7 mouse cellular contexts compared by ENCODE assay signal in the genomic region with DNA sequence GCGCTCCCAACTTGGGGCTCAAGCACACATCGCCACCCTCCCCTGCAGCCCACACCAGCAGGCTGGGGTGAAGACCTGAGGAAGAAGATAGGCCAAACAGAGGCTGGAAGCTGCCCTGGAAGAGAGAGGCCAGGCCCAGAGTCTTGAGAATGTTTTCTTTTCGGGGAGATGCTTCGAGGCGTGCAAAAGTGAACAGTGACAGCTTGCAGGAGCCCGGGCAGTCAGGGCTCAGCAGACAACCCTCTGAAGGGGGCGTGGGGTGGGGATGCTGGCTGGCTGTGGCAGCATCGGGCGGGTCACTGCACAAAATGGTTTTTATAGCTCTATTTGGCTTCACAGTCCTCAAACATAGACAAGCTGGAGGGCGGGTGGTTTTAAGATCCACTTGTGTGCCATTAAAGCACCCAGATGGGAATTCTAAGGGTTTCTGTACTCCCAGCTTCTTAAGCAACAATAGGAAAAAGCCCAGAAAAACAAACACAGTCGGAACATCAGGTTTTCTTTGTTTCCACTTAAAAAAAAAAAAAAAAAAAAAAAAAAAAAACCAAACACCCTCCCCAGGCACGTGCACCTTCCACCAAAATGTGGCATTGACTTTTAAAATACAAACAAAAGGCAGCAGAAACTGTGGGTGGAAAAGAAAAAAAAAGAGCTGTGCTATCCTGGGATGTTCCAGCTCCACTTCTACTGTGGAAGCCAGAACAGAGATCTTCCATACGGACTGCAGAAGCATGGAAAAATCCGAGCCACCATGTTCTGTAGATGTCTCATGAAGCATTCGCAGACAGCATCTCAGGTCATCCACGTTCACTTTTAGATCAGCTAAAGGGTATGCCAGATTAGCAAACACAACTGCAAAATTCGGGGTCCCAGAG.
A peak's percentile ranks its signal among the peaks of the same experiment; 100 is the strongest.
DNase-seq lines count a peak whose midpoint lies in the region; ATAC-seq and TF ChIP-seq lines count a peak whose summit lies in the region.

No protein-coding gene starts in this region.

- no peak for TF ChIP-seq CTCF in kidney, postnatal 0 days (IDR thresholded peaks at IDR 0.05; ENCODE audit: low read depth)

- H3K4me1 ChIP-seq in kidney, postnatal 0 days (replicated peaks; ENCODE audit: insufficient read depth, low read length) = peaks cover 4% of the 10 kb centered on the region; the same call in 1 of the 2 replicates
- peaks cover 8% of the 10 kb centered on the region for H3K4me1 ChIP-seq in hindbrain, embryonic 12.5 days
- peaks cover 29% of the 10 kb centered on the region for H3K4me1 ChIP-seq in limb, embryonic 15.5 days
- H3K4me1 ChIP-seq in neural tube, embryonic 15.5 days = peaks cover 14% of the 10 kb centered on the region

- no peaks in the 10 kb centered on the region for H3K36me3 ChIP-seq in kidney, postnatal 0 days (ENCODE audit: insufficient read depth, low read length)
- H3K36me3 ChIP-seq in hindbrain, embryonic 12.5 days = no peaks in the 10 kb centered on the region
- no peaks in the 10 kb centered on the region for H3K36me3 ChIP-seq in limb, embryonic 15.5 days
- H3K36me3 ChIP-seq in neural tube, embryonic 15.5 days = no peaks in the 10 kb centered on the region

- H3K9ac ChIP-seq in kidney, postnatal 0 days (ENCODE audit: low read depth, low read length) = no peak overlapping the region
- H3K9ac ChIP-seq in hindbrain, embryonic 12.5 days = 0 out of 2 replicates have a peak overlapping the region, but pooled peaks have one; percentile 35
- no peak overlapping the region for H3K9ac ChIP-seq in limb, embryonic 15.5 days
- no peak overlapping the region for H3K9ac ChIP-seq in neural tube, embryonic 15.5 days (replicated peaks)

- 41% methylated on average over 17 of the region's 17 CpGs for WGBS in kidney, postnatal 0 days
- 41% methylated on average over 17 of the region's 17 CpGs for WGBS in hindbrain, embryonic 12.5 days
- WGBS in limb, embryonic 15.5 days = 40% methylated on average over 17 of the region's 17 CpGs
- WGBS in neural tube, embryonic 15.5 days = 36% methylated on average over 17 of the region's 17 CpGs

- H3K9me3 ChIP-seq in kidney, postnatal 0 days (replicated peaks; ENCODE audit: low read length) = no peaks in the 10 kb centered on the region
- no peaks in the 10 kb centered on the region for H3K9me3 ChIP-seq in hindbrain, embryonic 12.5 days (replicated peaks)
- no peaks in the 10 kb centered on the region for H3K9me3 ChIP-seq in limb, embryonic 15.5 days
- no peaks in the 10 kb centered on the region for H3K9me3 ChIP-seq in neural tube, embryonic 15.5 days (replicated peaks)

- H3K4me3 ChIP-seq in kidney, postnatal 0 days (replicated peaks; ENCODE audit: low read depth, low read length) = no peak overlapping the region
- H3K4me3 ChIP-seq in hindbrain, embryonic 12.5 days = no peak overlapping the region
- H3K4me3 ChIP-seq in limb, embryonic 15.5 days = no peak overlapping the region
- H3K4me3 ChIP-seq in neural tube, embryonic 15.5 days (replicated peaks) = no peak overlapping the region

- peak; percentile 83 for DNase-seq in kidney, postnatal 0 days (ENCODE audit: low spot score)
- DNase-seq in kidney, adult 9 months = no peak
- no peak for DNase-seq in thymus, postnatal 36 days
- no peak for DNase-seq in adrenal gland, adult 2 months

- H3K4me2 ChIP-seq in kidney, postnatal 0 days (ENCODE audit: low read length) = 0 out of 2 replicates have a peak overlapping the region, but pooled peaks have one; percentile 5
- peak overlapping the region; percentile 27 for H3K4me2 ChIP-seq in hindbrain, embryonic 12.5 days (replicated peaks)
- H3K4me2 ChIP-seq in limb, embryonic 15.5 days = no peak overlapping the region
- peak overlapping the region; percentile 31 for H3K4me2 ChIP-seq in neural tube, embryonic 15.5 days

- no peaks in the 10 kb centered on the region for H3K27me3 ChIP-seq in kidney, postnatal 0 days (ENCODE audit: insufficient read depth, low read length)
- H3K27me3 ChIP-seq in hindbrain, embryonic 12.5 days = no peaks in the 10 kb centered on the region
- H3K27me3 ChIP-seq in limb, embryonic 15.5 days = no peaks in the 10 kb centered on the region
- H3K27me3 ChIP-seq in neural tube, embryonic 15.5 days (replicated peaks) = no peaks in the 10 kb centered on the region

- peak; percentile 85 for ATAC-seq in kidney, postnatal 0 days (replicated peaks; ENCODE audit: low FRiP score, low read depth)
- ATAC-seq in hindbrain, embryonic 12.5 days (ENCODE audit: low FRiP score) = no peak
- no peak for ATAC-seq in limb, embryonic 15.5 days (ENCODE audit: insufficient number of reproducible peaks, low FRiP score, low TSS enrichment, low read depth)
- ATAC-seq in neural tube, embryonic 15.5 days (ENCODE audit: low FRiP score) = peak; percentile 62; the same call in 1 of the 2 replicates

- H3K27ac ChIP-seq in kidney, postnatal 0 days = peak overlapping the region; percentile 65; the same call in 1 of the 2 replicates
- no peak overlapping the region for H3K27ac ChIP-seq in hindbrain, embryonic 12.5 days
- peak overlapping the region; percentile 1; the same call in 1 of the 2 replicates for H3K27ac ChIP-seq in limb, embryonic 15.5 days
- peak overlapping the region; percentile 41; the same call in 1 of the 2 replicates for H3K27ac ChIP-seq in neural tube, embryonic 15.5 days (replicated peaks)

Comparison
In these comparisons a context has a peak if more than half of its experiments do, and no peak if none do; other contexts are left out.
1. ATAC-seq: peak in kidney, postnatal 0 days (single experiment) and neural tube, embryonic 15.5 days (single experiment); none in hindbrain, embryonic 12.5 days (single experiment) and limb, embryonic 15.5 days (single experiment).